Mouse (Mus musculus): Measurements from ENCODE around the gene Chat.

DNA sequence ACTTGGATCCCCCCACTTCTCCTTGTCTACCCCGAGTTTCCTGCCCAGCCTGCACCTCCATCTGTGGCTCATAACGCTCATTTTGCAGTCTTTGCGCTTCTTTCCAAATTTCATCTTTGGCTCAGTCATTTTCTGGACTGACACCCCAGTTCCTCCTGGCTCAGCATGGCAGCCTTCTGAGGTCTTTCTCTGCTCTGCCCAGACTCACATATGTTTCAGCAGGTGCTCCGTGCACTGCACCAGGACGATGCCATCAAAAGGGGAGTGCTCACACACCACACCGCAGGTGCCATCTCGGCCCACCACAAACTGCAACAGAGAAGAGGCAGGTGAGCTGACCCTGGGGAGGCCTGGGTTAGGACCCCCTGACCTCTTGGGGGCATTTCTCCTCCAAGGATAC is 41.8 kb downstream of the Chat start:
- TF ChIP-seq CTCF (IDR thresholded peaks at IDR 0.05; ENCODE audit: extremely low read depth, insufficient read length, insufficient replicate concordance, low read depth, low read length): no peak
- TF ChIP-seq POLR2A (IDR thresholded peaks at IDR 0.05; ENCODE audit: low read depth, low read length): no peak
